Mouse (Mus musculus) limb, embryonic 11.5 days (tissue): ENCODE data around the gene Anapc16. TPM values are rescaled to one million over a fixed set of nuclear protein-coding genes. Genes with fewer than 3 reads are reported as not detected.

Experiments
- ATAC-seq: fragments of 200-750 bp; cut with Nextera tagmentation; 2 replicates; pipeline ENCODE4 v1.8.0; 2017; ENCODE audit warnings: low read depth; ENCODE audit not compliant: insufficient number of reproducible peaks, low FRiP score, low TSS enrichment
- DNase-seq: peaks from one replicate; pipeline ENCODE4 v3.0.0-alpha.2; 2015; ENCODE audit warnings: low spot score
- H3K27ac ChIP-seq: fragments of 300-500 bp; sonication (generic); replicated peaks from 2 replicates; pipeline ENCODE4 v1.5.1; 2014; ENCODE audit warnings: low read depth, mild to moderate bottlenecking, low read length
- H3K27me3 ChIP-seq: fragments of 300-500 bp; sonication (generic); 2 replicates; pipeline ENCODE4 v1.6.1; 2014; ENCODE audit warnings: mild to moderate bottlenecking, low read length, mixed read lengths; ENCODE audit not compliant: control insufficient read depth, insufficient read depth
- H3K36me3 ChIP-seq: fragments of 300-500 bp; sonication (generic); 2 replicates; pipeline ENCODE4 v1.6.1; 2014; ENCODE audit warnings: mild to moderate bottlenecking, low read length, moderate library complexity, mixed read lengths; ENCODE audit not compliant: control insufficient read depth, insufficient read depth
- H3K4me1 ChIP-seq: fragments of 300-500 bp; sonication (generic); 2 replicates; pipeline ENCODE4 v1.6.1; 2014; ENCODE audit warnings: low read length, mixed read lengths; ENCODE audit not compliant: control insufficient read depth, insufficient read depth
- H3K4me2 ChIP-seq: fragments of 300-500 bp; sonication (generic); 2 replicates; pipeline ENCODE4 v1.6.1; 2014; ENCODE audit warnings: low read depth, mild to moderate bottlenecking, moderate library complexity; ENCODE audit not compliant: severe bottlenecking
- H3K4me3 ChIP-seq: fragments of 300-500 bp; sonication (generic); 2 replicates; pipeline ENCODE4 v1.5.1; 2014; ENCODE audit warnings: low read depth, low read length
- H3K9ac ChIP-seq: fragments of 300-500 bp; sonication (generic); 2 replicates; pipeline ENCODE4 v1.6.1; 2014; ENCODE audit warnings: mild to moderate bottlenecking, low read length
- H3K9me3 ChIP-seq: fragments of 300-500 bp; sonication (generic); 2 replicates; pipeline ENCODE4 v1.6.1; 2016; ENCODE audit warnings: low read length; ENCODE audit not compliant: control insufficient read depth
- WGBS: fragments of 180-500 bp; shearing (Covaris S2); extraction: QIAGEN DNeasy Blood & Tissue Kit; methylation state at CpG from one replicate; pipeline ENCODE4 v1.1.7; 2014; 5-methylcytosine and 5-hydroxymethylcytosine counted together
- polyA plus RNA-seq: library from polyadenylated mRNA; unstranded; fragments of >200 nt; fragmentation: Nextera tagmentation; extraction: Ambion mirVana; gene quantifications from 2 replicates; pipeline ENCODE4 v1.2.1, GENCODE M21; 2014

The Anapc16 gene
- polyA plus RNA-seq, 1 experiment from 2014 or later: 112 TPM

- no peak overlapping the region for H3K27ac ChIP-seq
These were observed 29.5 kb downstream of the Anapc16 start for GRCm38 (mm10) chr10:59973400-59973799.

DNA sequence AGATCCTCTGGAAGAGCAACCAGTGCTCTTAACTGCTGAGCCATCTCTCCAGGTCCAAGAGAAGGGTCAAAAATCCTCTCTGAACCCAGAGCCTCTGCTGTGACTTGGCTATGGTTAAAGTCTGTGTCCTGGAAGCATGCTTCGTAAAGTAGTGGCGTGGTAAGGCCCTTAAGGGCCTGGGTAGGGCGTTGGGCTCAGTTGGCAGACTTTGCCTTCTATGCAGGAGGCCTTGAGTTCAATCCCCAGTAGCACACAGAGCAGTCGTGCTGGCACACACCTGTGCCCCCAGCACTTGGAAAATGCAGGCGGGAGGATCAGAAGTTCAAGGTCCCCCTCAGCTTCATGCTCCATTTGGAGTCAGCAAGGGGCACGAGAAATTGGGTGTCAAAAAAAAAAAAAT lies 29.9 kb downstream of the Anapc16 start:
- Histone ChIP-seq H3K4me2 (no peak overlapping the region), H3K27ac (no peak overlapping the region), H3K9me3 (no peaks in the 10 kb centered on the region), H3K9ac (no peak overlapping the region), H3K36me3 (no peaks in the 10 kb centered on the region), H3K4me3 (no peak overlapping the region), H3K4me1 (peaks cover 26% of the 10 kb centered on the region), H3K27me3 (no peaks in the 10 kb centered on the region)
- 83% methylated on average over 6 of the region's 6 CpGs for WGBS
- no peak for ATAC-seq
- DNase-seq: no peak

More at GRCm38 (mm10) chr10:59973400-59973799, 29.5 kb downstream of the Anapc16 start:
- Histone ChIP-seq H3K36me3 (no peaks in the 10 kb centered on the region), H3K27me3 (no peaks in the 10 kb centered on the region), H3K4me3 (no peak overlapping the region), H3K4me2 (no peak overlapping the region), H3K4me1 (peaks cover 26% of the 10 kb centered on the region), H3K9me3 (no peaks in the 10 kb centered on the region), H3K9ac (no peak overlapping the region)
- ATAC-seq: no peak
- WGBS: 85% methylated on average over 4 of the region's 4 CpGs
- no peak for DNase-seq

- Histone ChIP-seq H3K4me3 (no peak overlapping the region), H3K27ac (no peak overlapping the region), H3K36me3 (no peaks in the 10 kb centered on the region), H3K27me3 (no peaks in the 10 kb centered on the region), H3K4me1 (peaks cover 26% of the 10 kb centered on the region), H3K4me2 (no peak overlapping the region), H3K9me3 (no peaks in the 10 kb centered on the region), H3K9ac (no peak overlapping the region)
- 87% methylated on average over 2 of the region's 2 CpGs for WGBS
- DNase-seq (no peak), ATAC-seq (no peak)
These were observed 30.4 kb downstream of the Anapc16 start for GRCm38 (mm10) chr10:59972534-59972933.

GRCm38 (mm10) chr10:59971813-59972212 lies 31.1 kb downstream of the Anapc16 start:
- Histone ChIP-seq H3K9me3 (no peaks in the 10 kb centered on the region), H3K27ac (no peak overlapping the region), H3K4me2 (no peak overlapping the region), H3K27me3 (no peaks in the 10 kb centered on the region), H3K4me3 (no peak overlapping the region), H3K36me3 (no peaks in the 10 kb centered on the region), H3K9ac (no peak overlapping the region), H3K4me1 (peaks cover 26% of the 10 kb centered on the region)
- WGBS: 91% methylated on average over 8 of the region's 8 CpGs
- no peak for ATAC-seq
- no peak for DNase-seq

DNA sequence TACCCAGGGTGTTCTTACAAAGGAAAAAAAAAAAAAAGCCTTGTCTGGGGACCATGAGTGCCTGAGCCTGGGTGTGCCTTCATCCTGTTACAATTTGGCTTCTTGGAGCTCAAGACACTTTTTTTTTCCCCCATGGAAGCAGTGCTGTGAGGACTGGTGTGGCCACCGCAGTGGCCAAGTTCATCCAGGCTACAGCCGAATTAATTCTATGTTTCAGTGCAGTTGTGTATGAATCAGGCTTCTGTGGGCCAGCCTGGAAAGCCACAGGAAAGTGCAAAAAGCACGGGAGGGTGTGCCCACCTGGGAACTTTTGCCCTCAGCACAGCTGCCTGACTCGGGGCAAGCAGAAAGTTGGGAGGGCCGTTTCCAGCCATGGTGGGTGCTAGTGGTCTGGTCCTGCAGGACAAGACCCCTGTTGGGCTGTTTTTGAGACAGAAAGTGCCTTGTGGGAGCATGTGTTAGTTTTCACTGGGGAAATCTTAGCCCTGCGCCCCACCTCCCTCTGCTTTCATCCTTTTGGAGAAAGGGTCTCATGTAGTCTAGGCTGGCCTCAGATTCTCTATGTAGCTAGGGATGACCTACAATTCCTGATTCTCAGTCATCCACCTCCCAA lies 32.4 kb downstream of the Anapc16 start:
- no peaks in the 10 kb centered on the region for H3K9me3 ChIP-seq
- 26% methylated on average over 6 of the region's 6 CpGs for WGBS

DNA sequence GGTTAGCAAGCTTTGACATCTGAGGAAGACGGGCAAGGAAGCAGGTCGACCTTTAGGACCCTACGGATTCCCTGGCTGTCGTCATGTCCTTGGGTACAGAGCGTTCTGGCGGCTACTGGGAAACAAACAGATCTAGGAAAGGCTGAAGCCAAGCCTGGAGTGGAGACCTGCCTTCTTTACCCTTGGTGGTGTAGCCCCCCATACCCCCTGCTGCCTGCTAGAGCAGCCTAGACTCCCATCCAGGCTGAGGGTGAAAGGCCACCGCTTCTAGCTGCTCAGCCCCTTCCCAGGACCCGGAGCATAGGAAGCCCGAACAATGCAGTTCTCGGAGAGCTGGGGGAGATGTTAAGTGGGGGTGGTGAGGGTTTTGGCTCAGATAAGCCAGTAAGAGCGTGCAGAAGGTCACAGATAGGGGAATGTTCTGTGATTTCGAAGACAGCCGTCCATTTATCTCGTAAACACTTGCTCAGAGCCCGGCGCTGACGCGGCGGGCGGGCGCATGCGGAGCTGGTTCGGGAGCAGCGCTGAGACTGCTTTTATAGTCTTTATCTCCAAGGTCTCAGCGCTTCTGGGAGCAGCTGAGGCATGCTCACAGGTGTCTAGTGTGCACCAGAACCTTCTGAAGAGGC lies 33.0 kb downstream of the Anapc16 start:
- Histone ChIP-seq H3K9ac (peak overlapping the region; percentile 87), H3K27me3 (no peaks in the 10 kb centered on the region), H3K36me3 (no peaks in the 10 kb centered on the region), H3K4me1 (peaks cover 35% of the 10 kb centered on the region), H3K27ac (peak overlapping the region; percentile 86), H3K4me3 (peak overlapping the region; percentile 46), H3K4me2 (peak overlapping the region; percentile 78), H3K9me3 (no peaks in the 10 kb centered on the region)
- no peak; the same call in 1 of the 2 replicates for ATAC-seq
- peak; percentile 83 for DNase-seq
- under 1% methylated on average over 25 of the region's 25 CpGs for WGBS

More for the DNA sequence above, 32.4 kb downstream of the Anapc16 start:
- Histone ChIP-seq H3K27ac (peak overlapping the region; percentile 86), H3K36me3 (no peaks in the 10 kb centered on the region), H3K9ac (peak overlapping the region; percentile 87), H3K4me1 (peaks cover 30% of the 10 kb centered on the region), H3K4me2 (peak overlapping the region; percentile 78), H3K4me3 (peak overlapping the region; percentile 46), H3K27me3 (no peaks in the 10 kb centered on the region)
- DNase-seq: no peak
- ATAC-seq: no peak

GRCm38 (mm10) chr10:59967309-59967942 lies 35.5 kb downstream of the Anapc16 start:
- Histone ChIP-seq H3K9ac (no peak overlapping the region), H3K4me1 (peaks cover 31% of the 10 kb centered on the region), H3K4me3 (no peak overlapping the region), H3K27me3 (no peaks in the 10 kb centered on the region), H3K4me2 (no peak overlapping the region), H3K9me3 (no peaks in the 10 kb centered on the region), H3K27ac (no peak overlapping the region), H3K36me3 (no peaks in the 10 kb centered on the region)
- no peak for DNase-seq
- no peak for ATAC-seq
- WGBS: 92% methylated on average over 6 of the region's 6 CpGs

DNA sequence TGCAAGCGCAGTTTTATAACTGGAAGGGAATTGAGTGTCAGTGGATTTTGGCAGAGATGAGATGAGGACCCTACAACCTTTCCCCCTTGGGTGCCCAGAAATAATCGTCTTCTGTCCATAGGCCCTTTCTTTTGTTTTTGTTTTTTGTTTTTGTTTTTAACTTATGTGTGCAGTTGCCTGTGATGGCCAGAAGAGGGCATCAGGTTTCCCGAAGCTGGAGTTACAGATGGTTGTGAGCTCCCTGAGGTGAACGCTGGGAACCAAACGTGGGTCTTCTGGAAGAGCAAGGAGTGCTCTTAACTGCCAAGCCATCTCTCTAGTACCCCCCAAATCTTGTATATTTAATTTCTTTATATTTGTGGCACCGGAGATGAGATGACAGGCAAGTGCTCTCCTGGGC lies 36.2 kb downstream of the Anapc16 start:
- WGBS: 91% methylated on average over 6 of the region's 6 CpGs
- H3K4me1 ChIP-seq: peaks cover 31% of the 10 kb centered on the region

More for the DNA sequence above, 36.2 kb downstream of the Anapc16 start:
- Histone ChIP-seq H3K36me3 (no peaks in the 10 kb centered on the region), H3K27ac (no peak overlapping the region), H3K9me3 (no peaks in the 10 kb centered on the region), H3K4me2 (no peak overlapping the region), H3K27me3 (no peaks in the 10 kb centered on the region), H3K4me3 (no peak overlapping the region), H3K9ac (no peak overlapping the region)
- ATAC-seq: no peak
- no peak for DNase-seq
